Mouse (Mus musculus): Measurements from ENCODE around the gene Slamf8.
A peak's percentile ranks its signal among the peaks of the same experiment; 100 is the strongest.

Slamf8 gene

GRCm38 (mm10) chr1:172590385-172590784 lies at the start of gene Slamf8:
Slamf8 (minus strand) TSS chr1:172590568.
- peak; percentile 50 for ATAC-seq (ENCODE audit: low TSS enrichment)

DNA sequence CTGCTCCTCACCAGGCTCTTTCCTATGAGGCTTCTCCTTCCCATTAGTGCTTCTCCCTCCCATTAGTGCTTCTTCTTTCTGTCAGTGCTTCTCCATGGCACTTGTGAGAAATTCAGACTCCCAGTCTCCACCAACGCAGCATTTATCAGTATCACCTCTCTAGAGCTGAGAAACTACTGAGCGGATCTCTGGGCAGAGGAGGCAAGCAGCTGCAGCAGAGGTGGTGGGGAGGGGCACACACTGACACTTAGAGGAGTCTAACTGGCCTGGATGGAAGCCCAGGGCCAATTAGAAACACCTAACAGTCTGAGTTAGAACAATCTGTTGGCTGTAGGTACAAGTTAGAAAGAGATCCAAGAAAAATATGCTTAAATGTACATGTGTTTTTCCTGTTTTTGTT lies 48.4 kb upstream of the Slamf8 start:
- ATAC-seq (ENCODE audit: low TSS enrichment), result peak; percentile 69

DNA sequence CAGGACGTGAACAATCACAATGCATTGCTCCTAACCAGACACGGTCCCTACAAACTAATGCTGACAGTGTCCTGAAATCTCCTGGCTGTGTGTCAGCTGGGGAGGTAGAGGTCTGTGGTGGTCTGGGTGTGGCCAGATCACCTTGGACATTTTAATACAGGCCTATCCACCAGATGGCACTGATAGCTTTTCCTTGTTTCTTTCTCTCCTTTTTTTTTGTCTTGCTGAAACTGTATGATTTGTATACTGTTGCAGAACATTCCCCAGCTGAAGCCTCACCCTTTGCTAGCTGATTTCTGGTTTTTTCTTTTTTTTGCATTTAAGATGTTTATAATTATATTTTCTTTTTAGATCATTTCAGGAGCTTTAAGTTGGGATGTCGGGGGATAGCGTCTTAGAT lies 47.4 kb upstream of the Slamf8 start:
- no peak for ATAC-seq (ENCODE audit: low TSS enrichment)

DNA sequence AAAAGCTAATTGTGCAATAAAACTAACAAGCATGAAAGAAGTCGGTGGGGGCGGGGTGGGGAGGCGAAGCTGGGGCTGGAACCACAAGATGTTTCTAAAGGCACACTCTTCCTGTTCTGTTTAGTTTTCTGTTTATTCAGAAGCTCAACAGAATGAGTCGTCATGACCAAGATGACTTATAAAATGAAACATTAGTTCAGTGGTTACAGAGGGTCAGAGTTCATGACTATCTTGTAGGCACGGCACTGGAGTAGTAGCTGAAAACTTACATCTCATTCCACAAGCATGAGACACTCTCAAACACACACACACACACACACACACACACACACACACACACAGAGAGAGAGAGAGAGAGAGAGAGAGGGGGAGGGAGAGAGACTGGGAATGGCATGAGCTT lies 45.9 kb upstream of the Slamf8 start:
- ATAC-seq (ENCODE audit: low TSS enrichment), result no peak

- ATAC-seq (ENCODE audit: low TSS enrichment), result no peak
These were observed 44.9 kb upstream of the Slamf8 start for GRCm38 (mm10) chr1:172635258-172635657.

GRCm38 (mm10) chr1:172634136-172634535 lies 43.8 kb upstream of the Slamf8 start:
- ATAC-seq (ENCODE audit: low TSS enrichment), result no peak

DNA sequence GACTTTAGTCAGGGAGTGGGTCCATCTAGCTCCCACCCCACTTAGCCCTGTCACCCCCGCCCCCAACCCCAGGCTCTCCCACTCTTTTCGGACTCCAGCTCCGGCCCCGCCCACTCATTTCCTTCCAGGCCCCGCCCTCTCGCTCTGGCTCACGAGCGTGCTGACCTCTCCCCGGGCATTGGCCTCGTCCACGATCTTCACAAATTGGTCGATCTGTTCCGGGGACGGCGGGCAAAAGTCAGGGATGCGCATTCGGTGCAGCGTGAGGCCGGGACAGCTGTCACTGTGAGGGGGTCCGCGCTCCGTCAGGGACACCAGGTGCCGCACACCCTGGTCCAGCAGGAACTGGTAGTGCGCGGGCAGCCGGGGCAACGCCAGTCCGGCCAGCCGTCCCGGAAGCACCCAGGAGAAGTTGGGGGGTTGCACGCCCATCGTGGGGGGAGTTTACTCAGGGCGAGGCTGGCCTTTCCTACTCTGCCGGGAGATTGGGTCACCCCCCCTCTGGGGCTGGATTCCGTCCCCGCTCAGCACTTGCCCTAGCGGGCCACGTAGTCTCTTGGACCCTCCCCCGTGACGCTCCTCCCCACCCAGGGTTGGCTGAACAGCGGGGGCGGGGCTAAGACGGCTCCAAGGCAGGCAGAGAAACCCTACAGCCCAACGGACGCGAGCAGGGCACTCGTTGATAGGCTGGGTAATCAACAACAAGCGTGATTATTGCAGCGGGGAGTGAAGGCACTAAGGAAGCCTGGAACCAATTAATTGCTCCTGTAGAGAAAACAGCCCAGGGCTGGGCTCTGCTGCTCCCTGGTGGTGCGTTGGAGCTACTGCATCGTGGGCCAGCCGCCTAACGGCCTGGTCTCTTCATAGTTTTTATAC lies 42.3 kb upstream of the Slamf8 start, which contains the start of gene Dusp23:
Dusp23 (minus strand) TSS at position 512 of the 876 bp plus-strand sequence.
- peak; percentile 98 for ATAC-seq (ENCODE audit: low TSS enrichment)

GRCm38 (mm10) chr1:172631721-172632120 lies 41.4 kb upstream of the Slamf8 start:
- ATAC-seq (ENCODE audit: low TSS enrichment), result no peak

GRCm38 (mm10) chr1:172629831-172630230 lies 39.5 kb upstream of the Slamf8 start:
- ATAC-seq (ENCODE audit: low TSS enrichment), result no peak

- no peak for ATAC-seq (ENCODE audit: low TSS enrichment)
These were observed 35.9 kb upstream of the Slamf8 start for GRCm38 (mm10) chr1:172626306-172626705.

DNA sequence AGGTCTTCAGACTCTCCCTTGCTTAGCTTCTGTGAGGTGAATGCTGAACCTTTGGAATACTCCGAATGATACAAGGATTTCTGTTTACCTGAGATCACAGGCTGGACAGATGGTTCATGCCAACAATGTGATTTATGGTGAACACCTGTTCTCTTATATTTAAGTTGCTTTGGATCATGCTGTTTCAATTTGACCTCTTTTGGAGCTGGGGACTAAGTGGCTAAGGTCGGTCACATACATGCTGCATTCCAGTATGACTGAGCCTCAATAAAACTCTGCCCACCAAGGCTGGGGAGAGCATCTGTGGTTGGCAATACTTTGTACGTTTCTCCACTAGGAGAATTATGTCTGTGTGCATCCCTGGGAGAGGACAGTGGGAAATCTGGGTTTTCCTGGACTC lies 33.7 kb upstream of the Slamf8 start:
- no peak for ATAC-seq (ENCODE audit: low TSS enrichment)

DNA sequence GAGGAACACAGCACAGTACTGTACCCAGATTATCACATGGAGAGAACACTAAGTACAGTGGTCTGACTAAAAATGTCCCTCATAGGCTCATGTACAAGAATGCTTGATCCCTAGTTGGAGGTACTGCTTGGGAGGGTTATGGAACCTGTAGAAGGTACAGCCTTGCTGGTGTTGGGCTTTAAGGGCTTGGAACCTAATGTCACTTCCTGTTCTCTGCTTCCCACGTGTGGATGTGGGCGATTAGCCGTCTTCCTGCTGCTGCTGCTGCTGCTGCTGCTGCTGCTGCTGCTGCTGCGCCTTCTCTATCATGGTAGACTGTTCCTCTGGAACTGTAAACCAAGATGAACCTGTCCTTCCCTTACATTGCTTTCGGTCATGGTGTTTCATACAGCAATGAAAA lies 33.2 kb upstream of the Slamf8 start:
- no peak for ATAC-seq (ENCODE audit: low TSS enrichment)

DNA sequence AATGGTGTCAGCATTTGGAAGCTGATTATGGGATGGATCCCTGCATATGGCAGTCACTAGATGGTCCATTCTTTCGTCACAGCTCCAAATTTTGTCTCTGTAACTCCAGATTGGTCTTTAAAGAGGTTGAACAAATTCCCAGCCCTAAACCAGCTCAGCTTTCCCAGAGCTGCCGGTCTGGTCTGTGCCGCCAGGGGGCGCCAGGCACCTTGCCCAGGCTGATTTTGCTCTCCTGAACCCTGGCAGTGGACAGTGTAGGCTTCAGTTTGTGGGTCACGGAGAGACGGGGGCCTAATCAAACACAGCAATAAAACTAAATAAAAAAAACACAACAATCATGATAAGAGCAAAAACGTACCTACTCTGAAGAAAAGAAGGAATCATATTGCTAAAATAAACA lies 28.9 kb upstream of the Slamf8 start:
- peak; percentile 79; the same call in 1 of the 2 replicates for ATAC-seq (ENCODE audit: low TSS enrichment)

DNA sequence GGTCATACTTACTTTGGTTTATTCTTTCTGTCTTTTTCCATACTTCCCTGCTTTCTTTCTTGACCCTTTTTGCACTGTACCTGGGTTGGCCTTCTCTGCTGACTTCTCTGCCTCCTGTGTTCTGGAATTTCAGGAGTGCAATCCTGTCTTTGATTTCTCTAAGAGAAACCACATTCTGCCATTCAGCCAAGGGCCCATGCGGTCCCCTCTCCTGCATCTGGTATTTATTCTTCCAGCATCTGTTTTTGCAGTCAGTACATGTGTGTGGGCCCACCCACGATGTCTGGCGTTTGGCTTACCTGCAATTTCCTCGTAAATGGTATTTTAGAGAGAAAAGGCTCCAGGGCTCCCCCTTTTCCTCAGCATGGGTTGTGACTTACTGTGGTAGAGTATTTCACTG lies 27.8 kb upstream of the Slamf8 start:
- ATAC-seq (ENCODE audit: low TSS enrichment), result no peak

- ATAC-seq (ENCODE audit: low TSS enrichment), result no peak
These were observed 27.2 kb upstream of the Slamf8 start for GRCm38 (mm10) chr1:172617365-172618076.

- ATAC-seq (ENCODE audit: low TSS enrichment), result peak; percentile 53
These were observed 26.4 kb upstream of the Slamf8 start for GRCm38 (mm10) chr1:172616537-172617300.

DNA sequence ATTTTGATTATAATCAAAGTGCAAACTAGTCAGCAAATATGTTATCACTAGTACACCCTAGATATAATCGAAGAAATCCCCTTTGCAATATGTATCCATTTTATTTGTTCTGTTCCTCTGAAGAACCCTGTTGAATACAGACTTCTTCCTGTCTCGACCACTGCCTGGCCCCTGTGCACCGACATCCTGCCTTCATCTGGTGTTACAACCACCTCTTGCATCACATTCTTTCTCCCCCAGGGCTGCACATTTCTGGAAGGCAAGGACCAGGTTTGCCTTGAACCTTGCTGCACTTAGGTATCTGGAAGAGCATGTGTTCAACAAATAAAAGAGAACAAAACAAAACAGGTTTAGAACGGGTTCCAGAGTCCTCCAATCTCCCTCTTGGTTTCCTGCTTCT lies 25.0 kb upstream of the Slamf8 start:
- ATAC-seq (ENCODE audit: low TSS enrichment), result no peak

GRCm38 (mm10) chr1:172614654-172615053 lies 24.3 kb upstream of the Slamf8 start:
- ATAC-seq (ENCODE audit: low TSS enrichment), result no peak

- peak; percentile 72 for ATAC-seq (ENCODE audit: low TSS enrichment)
These were observed 22.4 kb upstream of the Slamf8 start for GRCm38 (mm10) chr1:172612745-172613144.

DNA sequence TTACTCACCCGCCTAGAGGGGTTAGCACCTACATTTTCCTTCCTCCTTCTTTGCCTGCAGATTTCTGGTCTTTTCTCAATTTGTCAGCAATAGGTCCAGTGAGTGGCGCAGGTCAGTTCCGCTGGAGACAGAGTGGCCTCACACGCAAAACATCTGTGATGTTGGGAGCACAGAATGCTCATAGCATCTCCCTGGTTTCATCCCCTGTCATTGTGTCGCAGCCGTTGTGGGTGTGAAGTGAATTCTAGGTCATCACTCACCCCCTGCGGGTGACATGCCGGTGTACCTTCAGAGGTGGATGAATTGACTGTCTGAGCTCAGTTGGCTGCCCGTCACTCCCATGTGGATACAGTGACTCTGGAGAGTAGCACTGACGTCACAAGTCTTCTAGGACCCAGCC lies 20.9 kb upstream of the Slamf8 start:
- ATAC-seq (ENCODE audit: low TSS enrichment), result no peak

DNA sequence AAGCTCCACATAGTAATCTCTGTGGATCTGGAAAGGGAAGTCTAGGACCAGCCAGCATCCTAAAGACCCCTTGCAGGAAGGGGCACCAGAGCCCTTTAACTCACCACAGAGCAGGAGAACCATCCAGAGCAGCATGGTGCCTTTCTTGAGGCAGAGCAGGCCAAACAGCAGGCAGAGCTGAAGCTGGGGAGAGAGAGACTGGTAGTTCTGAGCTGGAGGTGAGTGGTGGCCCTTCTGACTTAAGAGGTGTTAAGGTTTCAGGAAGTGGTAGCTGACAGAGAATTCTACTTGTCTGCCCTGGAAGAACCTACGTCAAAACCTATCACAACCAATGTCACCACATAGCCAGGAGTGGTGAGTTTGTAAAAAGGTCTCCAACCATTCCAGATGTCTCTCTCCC lies 12.0 kb upstream of the Slamf8 start, which contains the start of gene Fcrl6:
Fcrl6 (minus strand) TSS at position 226 of the 400 bp plus-strand sequence.
- ATAC-seq (ENCODE audit: low TSS enrichment), result no peak

- peak; percentile 85 for ATAC-seq (ENCODE audit: low TSS enrichment)
These were observed 4.1 kb upstream of the Slamf8 start for GRCm38 (mm10) chr1:172594495-172594894.
